Mouse (Mus musculus): ENCODE results near the gene Snu13.

Gene Snu13

DNA sequence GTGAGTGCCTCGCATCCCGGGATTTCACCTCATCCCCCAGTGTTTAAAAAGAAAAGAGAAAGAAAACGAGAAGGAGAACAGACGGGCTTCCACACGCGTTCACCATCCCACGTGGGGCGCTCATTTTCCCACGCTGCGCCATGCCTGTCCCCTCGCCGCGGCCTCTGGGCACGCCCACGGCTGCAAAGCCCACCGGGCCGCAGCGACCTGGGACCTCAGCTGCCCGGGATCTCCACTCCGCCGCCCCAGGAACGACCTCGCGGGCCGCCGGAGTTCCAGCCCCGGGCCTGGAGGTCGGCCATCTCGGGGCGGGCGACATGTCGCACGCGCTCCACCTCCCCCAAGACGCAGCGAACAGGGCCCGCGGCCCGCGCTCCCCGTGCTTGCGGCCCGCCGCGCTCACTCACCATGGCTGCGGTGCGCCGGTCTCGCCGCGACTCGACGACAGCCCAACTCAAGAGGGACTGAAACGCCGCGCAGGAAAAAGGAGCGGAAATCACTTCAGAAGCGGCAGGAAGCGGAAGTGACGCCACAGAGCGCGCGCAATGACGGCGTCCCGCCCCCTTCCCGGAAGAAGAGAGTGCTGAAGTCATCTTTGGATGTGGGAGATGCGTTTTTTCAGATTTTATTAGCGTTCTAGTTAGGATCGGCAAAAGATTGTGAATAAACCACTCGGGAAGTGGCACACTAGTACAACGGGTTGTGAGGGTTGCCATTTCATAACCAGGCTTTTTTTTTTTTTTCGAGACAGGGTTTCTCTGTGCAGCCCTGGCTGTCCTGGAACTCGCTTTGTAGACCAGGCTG, at the start of gene Snu13:
TSS of gene Snu13 (minus strand) at position 519 of the 804 bp plus-strand sequence.
- peak; percentile 70 for DNase-seq (ENCODE audit: low spot score)

GRCm38 (mm10) chr15:82091061-82091460, 43.7 kb upstream of the Snu13 start:
- no peak for DNase-seq (ENCODE audit: low spot score)

DNA sequence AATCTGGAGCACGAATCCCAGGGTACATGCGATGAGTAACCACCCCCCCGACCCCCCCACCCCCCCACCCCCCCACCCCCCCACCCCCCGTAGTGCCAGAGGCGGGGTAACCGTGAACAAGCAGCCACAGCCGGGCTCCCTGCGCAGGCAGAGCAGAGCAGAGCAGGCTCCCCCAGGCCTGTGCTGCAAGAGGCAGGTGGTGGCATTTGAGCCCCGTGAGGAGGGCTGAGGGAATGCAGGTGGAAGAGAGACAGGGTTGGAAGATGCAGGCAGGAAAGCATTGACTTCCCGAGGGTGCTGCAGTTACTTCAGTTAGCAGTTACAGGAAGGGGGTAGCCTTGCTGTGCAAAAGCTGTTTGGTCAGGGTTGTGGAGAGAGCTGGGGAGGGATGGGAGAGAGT, 39.9 kb upstream of the Snu13 start:
- no peak for DNase-seq (ENCODE audit: low spot score)

DNA sequence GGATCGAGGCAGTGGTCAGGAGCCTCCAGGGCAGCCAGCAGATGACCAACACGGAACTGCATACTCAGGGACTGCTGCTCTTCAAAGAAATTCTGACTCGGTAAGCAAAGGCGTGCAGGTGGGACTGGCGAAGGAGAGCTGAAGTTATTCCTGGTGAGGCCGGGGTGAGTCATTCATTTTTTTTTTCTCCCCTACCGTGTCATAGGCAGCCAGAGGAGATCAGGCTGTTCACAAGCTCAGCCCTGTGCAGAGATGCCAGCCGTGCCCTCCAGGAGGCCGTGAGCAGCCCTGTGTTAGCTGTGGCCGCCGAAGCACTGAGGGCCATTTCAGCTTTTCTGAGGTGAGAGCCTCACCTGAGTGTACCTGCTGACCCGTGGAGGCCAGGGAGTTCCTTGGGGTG, 38.7 kb upstream of the Snu13 start:
- DNase-seq (ENCODE audit: low spot score), result no peak

GRCm38 (mm10) chr15:82085606-82086005, 38.2 kb upstream of the Snu13 start:
- DNase-seq (ENCODE audit: low spot score), result no peak

- DNase-seq (ENCODE audit: low spot score), result no peak
Measured at GRCm38 (mm10) chr15:82081161-82081560, 33.8 kb upstream of the Snu13 start.

DNA sequence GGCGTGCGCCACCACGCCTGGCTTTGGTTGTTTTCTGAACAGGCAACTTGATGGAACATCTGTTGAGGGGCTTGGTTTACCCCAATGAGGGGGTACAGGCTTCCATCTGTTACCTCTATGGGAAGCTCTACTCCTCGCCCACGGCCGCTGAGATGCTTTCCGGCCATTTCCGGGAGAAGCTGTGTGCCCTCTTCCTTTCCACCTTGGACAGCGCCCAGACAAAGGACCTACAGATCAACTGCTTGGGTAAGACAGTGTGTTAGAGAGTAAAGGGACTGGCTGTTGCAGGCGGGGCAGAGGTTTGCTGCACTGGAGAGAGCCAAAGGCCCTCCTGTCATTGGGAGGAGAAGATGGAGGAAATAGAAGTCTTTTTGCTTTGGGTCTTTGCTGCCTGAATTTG, 32.5 kb upstream of the Snu13 start:
- DNase-seq (ENCODE audit: low spot score), result no peak

GRCm38 (mm10) chr15:82073490-82073889, 26.1 kb upstream of the Snu13 start:
- DNase-seq (ENCODE audit: low spot score), result no peak

DNA sequence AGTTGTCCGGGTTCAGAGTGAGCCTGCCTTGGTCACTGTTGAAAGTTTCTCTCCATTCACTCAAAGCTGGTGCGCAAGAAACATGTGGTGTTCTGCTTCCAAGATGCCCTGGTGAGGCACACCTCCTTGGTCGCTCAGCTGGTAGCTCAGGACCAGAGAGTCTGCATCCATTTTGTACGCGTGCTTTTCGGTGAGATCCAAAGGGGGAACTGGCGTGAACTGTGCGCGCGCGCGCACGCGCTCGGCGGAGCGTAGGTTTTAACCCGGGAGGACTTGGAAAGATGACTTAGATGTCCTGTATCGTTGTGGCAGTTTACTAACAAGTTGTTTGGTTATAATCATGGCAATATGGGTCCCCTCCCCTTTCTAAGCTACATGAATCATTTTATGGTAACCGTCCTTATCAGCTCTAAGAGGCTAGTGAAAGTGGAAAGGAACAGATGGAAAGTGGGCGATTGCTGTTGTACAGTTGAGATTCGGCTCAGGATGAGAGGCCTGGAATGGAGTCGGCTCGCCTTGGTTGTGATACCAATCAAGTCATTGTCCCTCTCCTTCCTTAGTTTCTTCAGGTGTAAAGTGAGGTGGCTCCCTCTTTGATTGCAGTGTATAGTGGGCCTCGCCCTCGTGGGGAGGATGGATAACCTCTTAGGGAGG, 24.5 kb upstream of the Snu13 start:
- DNase-seq (ENCODE audit: low spot score), result no peak

DNA sequence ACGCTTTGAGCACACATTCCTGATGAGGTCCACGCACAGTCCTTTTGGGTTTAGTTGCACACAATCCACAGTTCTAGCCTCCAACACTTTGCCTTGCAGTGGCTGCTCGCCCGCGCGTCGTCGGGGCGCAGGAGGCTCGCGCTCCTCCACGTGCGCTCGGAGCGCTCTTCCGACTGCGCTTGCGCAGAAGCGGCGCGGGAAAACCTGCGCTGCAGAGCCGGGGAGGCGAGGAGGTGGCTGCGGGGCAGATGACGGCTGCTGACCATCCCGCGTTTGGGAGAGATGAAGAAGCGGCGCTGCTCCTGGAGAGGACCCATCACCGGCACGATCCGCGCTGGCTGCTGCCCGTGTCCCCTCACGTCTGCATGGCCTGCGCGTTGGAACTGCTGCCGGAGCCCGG, 22.5 kb upstream of the Snu13 start, which contains the start of gene Mei1:
TSS of gene Mei1 (plus strand) at position 99 of the 400 bp plus-strand sequence.
- no peak for DNase-seq (ENCODE audit: low spot score)

- peak; percentile 43 for DNase-seq (ENCODE audit: low spot score)
Measured at GRCm38 (mm10) chr15:82065511-82065910, 18.1 kb upstream of the Snu13 start.

DNA sequence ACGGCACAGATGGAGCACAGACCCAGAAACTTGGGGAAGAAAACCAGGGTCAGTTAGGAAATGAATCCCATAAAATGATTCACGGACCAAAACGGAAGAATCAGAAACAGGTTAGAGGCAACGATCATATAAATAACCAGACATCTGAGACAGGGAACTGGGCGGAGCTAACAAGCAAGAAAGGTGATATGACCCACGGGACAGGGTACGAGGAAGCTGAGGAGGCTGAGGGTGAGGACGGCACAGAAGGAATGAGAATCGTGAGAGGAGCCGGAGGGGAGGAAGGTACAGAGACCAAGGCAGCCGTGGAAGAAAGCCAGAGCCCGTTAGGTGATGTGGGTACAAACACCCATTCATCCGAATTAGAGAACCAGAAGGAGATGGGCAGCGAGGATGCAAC, 16.5 kb upstream of the Snu13 start:
- no peak for DNase-seq (ENCODE audit: low spot score)

DNA sequence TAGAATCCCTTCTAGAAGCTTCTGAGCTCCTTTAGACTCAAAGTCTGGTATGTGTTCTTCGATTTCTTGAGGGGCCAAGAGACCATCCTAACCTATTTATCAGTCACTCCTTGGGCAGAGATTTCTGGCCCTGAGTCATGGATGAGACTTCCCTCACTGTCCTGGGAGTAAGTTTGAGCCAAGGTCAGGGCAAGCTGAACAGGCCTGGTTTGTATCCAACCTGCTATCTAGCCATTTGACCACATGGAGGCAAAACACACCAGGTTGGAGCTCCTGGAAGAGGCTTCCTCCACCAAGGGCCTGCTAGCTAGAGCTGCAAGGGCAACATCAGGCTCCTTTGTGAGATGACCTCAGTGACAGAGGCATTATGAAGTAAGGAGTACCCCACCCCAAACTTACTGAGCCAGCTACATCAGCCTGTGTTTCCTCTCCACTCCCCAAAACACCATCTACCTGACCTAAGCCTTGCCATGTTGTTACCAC, 11.4 kb upstream of the Snu13 start, which contains the start of gene 4930407I10Rik:
TSS of gene 4930407I10Rik (plus strand) at position 433 of the 483 bp plus-strand sequence.
- no peak for DNase-seq (ENCODE audit: low spot score)

GRCm38 (mm10) chr15:82052544-82052943, 5.1 kb upstream of the Snu13 start:
- DNase-seq (ENCODE audit: low spot score), result no peak

DNA sequence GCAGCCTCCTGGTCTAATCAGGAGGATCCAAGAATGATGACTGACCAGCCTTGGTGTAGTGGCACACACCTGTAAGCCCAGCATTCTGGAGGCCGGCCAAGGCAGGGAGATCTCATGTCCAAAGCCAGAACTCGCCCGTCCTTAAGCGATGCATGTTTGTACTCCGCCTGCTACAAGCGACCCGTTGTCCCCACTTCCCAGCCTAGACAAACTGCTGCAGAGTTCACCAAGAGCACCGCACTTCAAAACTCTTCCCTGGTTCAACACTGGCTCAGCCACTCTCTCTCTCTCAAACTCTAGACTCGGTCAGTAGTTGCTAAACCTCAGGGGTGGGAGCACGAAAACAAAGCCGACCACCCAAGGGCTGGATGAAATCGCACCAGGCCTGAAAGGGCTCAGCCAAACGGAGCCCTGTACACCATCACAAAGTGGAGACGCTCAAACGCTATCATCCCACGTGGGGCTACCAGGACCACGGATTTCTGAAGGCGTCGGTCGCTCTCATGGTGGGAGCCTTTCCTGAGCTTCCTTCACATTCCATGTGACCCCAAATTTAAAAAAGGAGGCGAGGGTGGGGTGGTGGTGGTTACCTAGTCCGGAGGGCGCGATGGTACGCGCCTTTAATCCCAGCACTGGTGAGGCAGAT, 1.0 kb downstream of the Snu13 start:
- DNase-seq (ENCODE audit: low spot score), result no peak

- no peak for DNase-seq (ENCODE audit: low spot score)
Measured at GRCm38 (mm10) chr15:82044166-82044784, 3.1 kb downstream of the Snu13 start.

GRCm38 (mm10) chr15:82040650-82041049, 6.7 kb downstream of the Snu13 start:
- no peak for DNase-seq (ENCODE audit: low spot score)

DNA sequence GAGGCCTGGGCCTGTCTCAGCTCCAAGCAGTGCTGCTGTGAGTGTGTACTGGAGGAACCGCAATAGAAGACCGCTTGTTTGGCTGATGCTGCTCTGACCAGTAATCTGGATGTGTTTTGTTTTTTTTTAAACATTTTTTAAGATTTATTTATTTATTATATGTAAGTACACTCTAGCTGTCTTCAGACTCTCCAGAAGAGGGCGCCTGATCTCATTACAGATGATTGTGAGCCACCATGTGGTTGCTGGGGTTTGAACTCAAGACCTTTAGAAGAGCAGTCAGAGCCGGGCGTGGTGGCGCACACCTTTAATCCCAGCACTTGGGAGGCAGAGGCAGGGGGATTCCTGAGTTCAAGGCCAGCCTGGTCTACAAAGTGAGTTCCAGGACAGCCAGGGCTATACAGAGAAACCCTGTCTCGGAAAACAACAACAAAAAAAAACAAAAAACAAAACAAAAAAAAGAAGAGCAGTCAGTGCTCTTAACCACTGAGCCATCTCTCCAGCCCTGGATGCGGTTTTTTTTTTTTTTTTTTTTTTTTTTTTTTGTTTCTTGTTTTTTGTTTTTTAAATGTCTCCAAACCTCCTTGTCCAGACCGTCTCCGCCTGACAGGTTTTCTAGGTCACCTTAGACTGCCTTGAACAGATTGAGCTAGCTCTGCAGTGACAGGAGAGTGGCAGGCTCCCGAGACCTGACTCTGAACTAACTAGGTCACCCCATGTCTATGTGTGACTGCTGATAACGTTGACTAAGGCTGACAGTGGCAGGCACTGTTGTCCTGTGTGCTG, 11.3 kb downstream of the Snu13 start:
- DNase-seq (ENCODE audit: low spot score), result no peak

GRCm38 (mm10) chr15:82033762-82034161, 13.6 kb downstream of the Snu13 start, which contains the start of gene Desi1:
Gene Desi1 (minus strand): TSS chr15:82033862.
- DNase-seq (ENCODE audit: low spot score), result no peak

- no peak for DNase-seq (ENCODE audit: low spot score)
Measured at GRCm38 (mm10) chr15:82032386-82032785, 15.0 kb downstream of the Snu13 start.

GRCm38 (mm10) chr15:82027726-82028125, 19.7 kb downstream of the Snu13 start:
- no peak for DNase-seq (ENCODE audit: low spot score)

All from ovary, postnatal 10 days (tissue).